Mouse (Mus musculus) kidney, adult 2 months (tissue): Measurements from ENCODE around the gene Slc25a44. TPM values are rescaled to one million over a fixed set of nuclear protein-coding genes. Genes with fewer than 3 reads are reported as not detected.

Source experiments
- DNase-seq: peaks from one replicate; pipeline ENCODE4 v3.0.0; 2021
- H3K27ac ChIP-seq: fragments of 200-500 bp; 2 replicates; pipeline ENCODE4 v1.5.1; 2012; ENCODE audit warnings: low read depth, low read length, control low read depth, inconsistent platforms; ENCODE audit not compliant: insufficient read depth
- H3K27me3 ChIP-seq: fragments of 200-500 bp; replicated peaks from 2 replicates; pipeline ENCODE4 v1.6.1; 2012; ENCODE audit warnings: mild to moderate bottlenecking, moderate library complexity, low read length, inconsistent platforms; ENCODE audit not compliant: control insufficient read depth, insufficient read depth
- H3K36me3 ChIP-seq: fragments of 200-500 bp; 2 replicates; pipeline ENCODE4 v1.6.1; 2012; ENCODE audit warnings: mild to moderate bottlenecking, moderate library complexity, low read length, inconsistent platforms; ENCODE audit not compliant: control insufficient read depth, insufficient read depth
- H3K4me1 ChIP-seq: fragments of 200-500 bp; 2 replicates; pipeline ENCODE4 v1.6.1; 2011; ENCODE audit warnings: low read length; ENCODE audit not compliant: control insufficient read depth, insufficient read depth
- H3K4me3 ChIP-seq: fragments of 200-500 bp; 2 replicates; pipeline ENCODE4 v1.5.1; 2011; ENCODE audit warnings: mild to moderate bottlenecking, low read depth, low read length, control low read depth; ENCODE audit not compliant: insufficient read depth
- CTCF ChIP-seq: fragments of 200-500 bp; conservative IDR thresholded peaks from 2 replicates; pipeline ENCODE4 v1.5.1; 2011; ENCODE audit warnings: low read depth, mild to moderate bottlenecking, control low read depth, low read length, moderate library complexity, mixed read lengths; ENCODE audit not compliant: insufficient read depth, insufficient read length
- POLR2A ChIP-seq: fragments of 200-500 bp; IDR thresholded peaks from one replicate; pipeline ENCODE4 v1.6.1; 2011; ENCODE audit warnings: low read depth, low read length, control low read depth
- WGBS: fragments of 180-500 bp; shearing (Covaris S2); methylation state at CpG from one replicate; pipeline ENCODE4 v1.1.7; 2018; 5-methylcytosine and 5-hydroxymethylcytosine counted together
- polyA plus RNA-seq: library from polyadenylated mRNA; depleted of rRNA; stranded (reverse); fragments of >200 nt; gene quantifications from 2 replicates; pipeline ENCODE4 v1.2.3, GENCODE M21; 2012

Gene Slc25a44
- polyA plus RNA-seq, 1 experiment, result 38.3 TPM

- TF ChIP-seq CTCF (no peak), POLR2A (no peak)
- Histone ChIP-seq H3K36me3 (no peaks in the 10 kb centered on the region), H3K27ac (no peak overlapping the region), H3K27me3 (no peaks in the 10 kb centered on the region), H3K4me1 (no peaks in the 10 kb centered on the region), H3K4me3 (no peak overlapping the region)
- WGBS, result 47% methylated on average over 3 of the region's 3 CpGs
- no peak for DNase-seq
Observed at GRCm38 (mm10) chr3:88464425-88464824, 39.5 kb upstream of the Slc25a44 start.

- no peaks in the 10 kb centered on the region for H3K36me3 ChIP-seq
- TF ChIP-seq CTCF (no peak), POLR2A (no peak)
- H3K4me1 ChIP-seq, result peaks cover 13% of the 10 kb centered on the region
- no peak within 1 kb of the TSS for H3K27ac ChIP-seq
- 41% methylated on average over 12 of the region's 12 CpGs for WGBS
- DNase-seq, result no peak
- no peaks in the 10 kb centered on the region for H3K27me3 ChIP-seq
- no peak within 1 kb of the TSS for H3K4me3 ChIP-seq
Observed at GRCm38 (mm10) chr3:88460983-88461696, 36.2 kb upstream of the Slc25a44 start, which contains the start of gene Sema4a. Gene Sema4a (minus strand): TSS chr3:88461182.

- 72% methylated on average over 5 of the region's 5 CpGs for WGBS
- no peak overlapping the region for H3K4me3 ChIP-seq
- no peak for TF ChIP-seq POLR2A
- no peak for TF ChIP-seq CTCF
- peaks cover 15% of the 10 kb centered on the region for H3K4me1 ChIP-seq
- no peaks in the 10 kb centered on the region for H3K27me3 ChIP-seq
- H3K27ac ChIP-seq, result no peak overlapping the region
- H3K36me3 ChIP-seq, result no peaks in the 10 kb centered on the region
- no peak for DNase-seq
Observed at GRCm38 (mm10) chr3:88460029-88460428, 35.1 kb upstream of the Slc25a44 start.

DNA sequence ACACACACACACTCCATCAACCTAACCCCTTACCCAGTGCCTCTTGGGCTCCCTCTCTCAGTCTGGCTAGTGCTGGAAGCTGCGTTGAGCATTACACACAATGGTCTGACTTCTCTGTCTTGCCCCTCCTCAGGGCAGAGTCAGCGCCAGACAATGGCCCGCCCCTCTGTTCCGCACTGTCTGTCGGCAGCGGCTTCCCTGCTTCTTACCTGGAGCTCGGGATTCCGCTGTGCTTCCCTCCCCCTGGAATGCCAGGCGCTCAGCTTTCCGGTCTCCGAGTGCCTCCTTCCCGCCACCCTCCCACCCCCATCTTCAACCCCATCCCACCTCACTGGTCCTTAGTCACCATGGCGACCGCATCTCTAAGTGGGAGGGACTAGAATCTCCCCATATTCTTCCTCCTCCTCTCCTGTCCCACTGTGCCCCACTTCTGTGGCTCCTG is 33.9 kb upstream of the Slc25a44 start:
- no peak overlapping the region for H3K4me3 ChIP-seq
- WGBS, result 27% methylated on average over 14 of the region's 14 CpGs
- no peaks in the 10 kb centered on the region for H3K27me3 ChIP-seq
- H3K36me3 ChIP-seq, result no peaks in the 10 kb centered on the region
- DNase-seq, result no peak
- TF ChIP-seq CTCF (no peak), POLR2A (no peak)
- no peak overlapping the region for H3K27ac ChIP-seq
- H3K4me1 ChIP-seq, result peaks cover 22% of the 10 kb centered on the region

DNA sequence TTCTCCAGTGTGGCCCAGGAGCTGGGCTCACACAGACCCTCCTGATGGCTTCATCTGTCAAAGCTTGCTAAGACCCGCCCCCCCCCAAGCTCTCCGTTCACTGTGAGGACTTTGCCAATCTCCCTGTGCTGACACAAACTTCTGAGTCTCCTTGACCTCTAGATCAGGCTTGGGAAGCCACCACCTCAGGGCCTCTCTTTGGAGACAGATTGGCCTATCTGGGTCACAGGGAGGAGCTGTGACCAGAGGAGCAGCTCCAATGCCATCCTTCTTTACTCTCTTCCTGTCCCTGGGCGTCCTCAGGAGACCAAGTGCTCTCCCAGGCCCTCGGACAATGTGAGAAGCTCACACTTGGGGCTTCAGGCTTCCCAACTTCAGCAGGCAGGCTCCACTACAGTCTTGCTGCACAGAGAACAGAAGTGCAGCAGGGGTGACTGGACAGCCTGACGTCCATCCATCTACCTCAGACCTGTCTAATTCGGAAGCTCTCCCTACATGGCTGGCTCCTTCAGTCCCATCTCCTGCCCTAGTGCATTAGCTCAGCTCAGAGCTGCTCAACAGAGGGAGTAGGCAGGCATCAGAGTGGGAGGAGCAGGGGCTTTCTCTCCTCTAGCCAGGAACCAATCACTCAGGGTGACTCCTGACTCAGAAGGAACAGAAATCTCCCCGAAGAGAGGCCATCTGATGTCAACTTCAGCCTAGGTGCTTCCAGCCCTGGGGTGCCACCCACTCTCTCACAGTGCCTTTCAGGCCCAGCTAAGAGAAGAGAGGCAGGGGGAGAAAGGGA is 32.0 kb upstream of the Slc25a44 start:
- Histone ChIP-seq H3K27me3 (no peaks in the 10 kb centered on the region), H3K4me1 (peaks cover 27% of the 10 kb centered on the region)
- WGBS, result 57% methylated on average over 7 of the region's 7 CpGs

DNA sequence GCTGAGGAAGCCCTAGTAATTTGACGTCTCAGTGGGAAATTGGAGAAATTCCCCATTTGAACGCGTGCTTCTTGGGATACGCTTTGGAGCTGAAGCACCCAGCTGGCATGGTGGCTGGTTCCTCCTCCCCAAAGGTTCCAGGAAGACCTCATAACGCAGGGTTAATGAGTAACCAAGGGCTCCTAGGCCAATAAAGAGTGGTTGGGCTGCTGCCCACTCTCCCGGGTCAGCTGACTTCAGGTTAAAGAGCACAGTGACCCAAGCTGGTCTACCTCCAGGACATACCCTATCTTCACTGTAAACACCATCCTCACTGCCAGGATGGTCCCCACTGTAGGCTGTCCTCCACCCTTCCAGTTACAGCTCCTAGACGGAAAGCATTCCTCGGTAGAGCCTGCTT is 31.4 kb upstream of the Slc25a44 start:
- TF ChIP-seq POLR2A (no peak), CTCF (no peak)
- H3K27ac ChIP-seq, result peak overlapping the region; percentile 93
- peak; percentile 97 for DNase-seq

More for the DNA sequence above, 32.0 kb upstream of the Slc25a44 start:
- no peak for TF ChIP-seq POLR2A
- no peak for TF ChIP-seq CTCF
- H3K4me3 ChIP-seq, result no peak overlapping the region
- DNase-seq, result peak; percentile 61
- H3K27ac ChIP-seq, result peak overlapping the region; percentile 92
- no peaks in the 10 kb centered on the region; the same call in 1 of the 2 replicates for H3K36me3 ChIP-seq

GRCm38 (mm10) chr3:88455588-88456264 is 30.8 kb upstream of the Slc25a44 start:
- peak; percentile 85 for DNase-seq
- Histone ChIP-seq H3K4me1 (peaks cover 27% of the 10 kb centered on the region), H3K4me3 (peak overlapping the region; percentile 59), H3K27me3 (no peaks in the 10 kb centered on the region), H3K36me3 (no peaks in the 10 kb centered on the region; the same call in 1 of the 2 replicates), H3K27ac (peak overlapping the region; percentile 93)
- no peak for TF ChIP-seq CTCF
- TF ChIP-seq POLR2A, result no peak
- WGBS, result 39% methylated on average over 18 of the region's 18 CpGs

More for the DNA sequence above, 31.4 kb upstream of the Slc25a44 start:
- peaks cover 27% of the 10 kb centered on the region for H3K4me1 ChIP-seq
- H3K36me3 ChIP-seq, result no peaks in the 10 kb centered on the region; the same call in 1 of the 2 replicates
- H3K4me3 ChIP-seq, result no peak overlapping the region
- no peaks in the 10 kb centered on the region for H3K27me3 ChIP-seq
- 33% methylated on average over 8 of the region's 8 CpGs for WGBS
